Mouse (Mus musculus) midbrain, embryonic 15.5 days (tissue): ENCODE data around the gene Rcc2. TPM values are rescaled to one million over a fixed set of nuclear protein-coding genes. Genes with fewer than 3 reads are reported as not detected.

Experiments used
- ATAC-seq: fragments of 200-750 bp; cut with Nextera tagmentation; replicated peaks from 2 replicates; pipeline ENCODE4 v1.8.0; 2017; ENCODE audit warnings: moderate TSS enrichment
- H3K27ac ChIP-seq: fragments of 300-500 bp; sonication (generic); 2 replicates; pipeline ENCODE4 v1.5.1; 2015; ENCODE audit warnings: mild to moderate bottlenecking, inconsistent platforms
- H3K27me3 ChIP-seq: fragments of 300-500 bp; sonication (generic); replicated peaks from 2 replicates; pipeline ENCODE4 v1.6.1; 2015; ENCODE audit warnings: inconsistent platforms
- H3K36me3 ChIP-seq: fragments of 300-500 bp; sonication (generic); replicated peaks from 2 replicates; pipeline ENCODE4 v1.6.1; 2015; ENCODE audit warnings: inconsistent platforms
- H3K4me1 ChIP-seq: fragments of 300-500 bp; sonication (generic); 2 replicates; pipeline ENCODE4 v1.6.1; 2015; ENCODE audit warnings: inconsistent platforms
- H3K4me2 ChIP-seq: fragments of 300-500 bp; sonication (generic); 2 replicates; pipeline ENCODE4 v1.6.1; 2015; ENCODE audit warnings: inconsistent platforms, mild to moderate bottlenecking, moderate library complexity
- H3K4me3 ChIP-seq: fragments of 300-500 bp; sonication (generic); 2 replicates; pipeline ENCODE4 v1.5.1; 2015; ENCODE audit warnings: mild to moderate bottlenecking, inconsistent platforms
- H3K9ac ChIP-seq: fragments of 300-500 bp; sonication (generic); 2 replicates; pipeline ENCODE4 v1.6.1; 2015; ENCODE audit warnings: mild to moderate bottlenecking, inconsistent platforms
- H3K9me3 ChIP-seq: fragments of 300-500 bp; sonication (generic); 2 replicates; pipeline ENCODE4 v1.6.1; 2016; ENCODE audit warnings: inconsistent platforms
- WGBS: fragments of 180-500 bp; shearing (Covaris S2); methylation state at CpG from one replicate; pipeline ENCODE4 v1.1.7; 2015; ENCODE audit warnings: mixed read lengths; 5-methylcytosine and 5-hydroxymethylcytosine counted together
- polyA plus RNA-seq: library from polyadenylated mRNA; unstranded; fragments of >200 nt; fragmentation: Nextera tagmentation; extraction: Ambion mirVana; gene quantifications from 2 replicates; pipeline ENCODE4 v1.2.1, GENCODE M21; 2015

The Rcc2 gene
- polyA plus RNA-seq, 1 experiment from 2014 or later = 28.1 TPM

DNA sequence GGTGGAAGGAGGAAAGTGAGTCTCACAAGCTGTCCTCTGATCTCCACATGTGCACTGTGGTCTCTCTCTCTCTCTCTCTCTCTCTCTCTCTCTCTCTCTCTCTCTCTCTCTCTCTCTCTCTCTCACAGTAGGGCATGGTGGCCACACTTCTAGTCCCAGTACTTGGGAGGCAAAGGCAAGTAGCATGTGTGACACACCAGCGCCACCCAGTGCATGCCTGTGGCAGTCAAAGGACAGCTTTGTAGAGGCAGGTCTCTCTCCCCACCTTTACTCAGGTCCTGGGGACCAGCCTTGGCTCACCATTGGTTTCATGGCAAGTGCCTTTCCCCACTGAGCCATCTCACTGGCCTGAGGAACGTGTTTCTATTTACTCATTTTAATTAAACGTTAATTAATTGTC is 44.3 kb downstream of the Rcc2 start:
- ATAC-seq = no peak
- no peak overlapping the region for H3K4me3 ChIP-seq
- WGBS = 27% methylated on average over 3 of the region's 3 CpGs
- H3K36me3 ChIP-seq = no peaks in the 10 kb centered on the region
- no peaks in the 10 kb centered on the region for H3K27me3 ChIP-seq
- H3K9ac ChIP-seq = no peak overlapping the region
- H3K9me3 ChIP-seq = no peaks in the 10 kb centered on the region
- no peaks in the 10 kb centered on the region for H3K4me1 ChIP-seq
- no peak overlapping the region for H3K4me2 ChIP-seq
- no peak overlapping the region for H3K27ac ChIP-seq

DNA sequence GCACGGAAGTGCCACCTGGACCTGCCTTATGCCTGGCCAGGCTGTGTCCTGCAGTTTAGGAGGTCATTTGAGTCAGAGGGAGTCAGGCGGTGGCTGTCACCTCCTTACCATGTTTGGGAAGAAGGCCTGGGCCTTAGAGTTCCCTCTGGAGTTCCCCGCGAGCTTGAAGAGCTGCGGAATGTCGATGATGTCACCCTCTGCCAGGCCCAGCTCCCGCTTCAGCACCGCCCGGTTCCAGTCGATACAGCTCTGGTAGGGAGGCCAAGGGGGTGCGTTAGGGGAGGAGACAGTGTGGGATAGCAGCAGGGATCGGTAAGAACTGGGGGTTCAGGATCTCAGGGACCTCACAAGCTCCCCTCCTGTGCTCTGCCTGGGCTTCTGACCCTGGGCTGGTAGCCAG is 47.6 kb downstream of the Rcc2 start:
- H3K27ac ChIP-seq = no peak overlapping the region
- H3K4me1 ChIP-seq = 0 out of 2 replicates have a peak, but pooled peaks cover 6% of the 10 kb centered on the region
- no peak for ATAC-seq
- no peaks in the 10 kb centered on the region for H3K27me3 ChIP-seq
- no peaks in the 10 kb centered on the region for H3K9me3 ChIP-seq
- WGBS = 24% methylated on average over 12 of the region's 12 CpGs
- no peaks in the 10 kb centered on the region for H3K36me3 ChIP-seq
- H3K9ac ChIP-seq = no peak overlapping the region
- H3K4me2 ChIP-seq = no peak overlapping the region
- H3K4me3 ChIP-seq = no peak overlapping the region

- no peak for ATAC-seq
- Histone ChIP-seq H3K9ac (no peak overlapping the region), H3K9me3 (no peaks in the 10 kb centered on the region), H3K4me1 (0 out of 2 replicates have a peak, but pooled peaks cover 6% of the 10 kb centered on the region), H3K27ac (no peak overlapping the region), H3K4me3 (no peak overlapping the region), H3K4me2 (peak overlapping the region; percentile 38), H3K36me3 (no peaks in the 10 kb centered on the region), H3K27me3 (no peaks in the 10 kb centered on the region)
- 5% methylated on average over 19 of the region's 19 CpGs for WGBS
Observed at GRCm38 (mm10) chr4:140750328-140750727, 50.0 kb downstream of the Rcc2 start.

DNA sequence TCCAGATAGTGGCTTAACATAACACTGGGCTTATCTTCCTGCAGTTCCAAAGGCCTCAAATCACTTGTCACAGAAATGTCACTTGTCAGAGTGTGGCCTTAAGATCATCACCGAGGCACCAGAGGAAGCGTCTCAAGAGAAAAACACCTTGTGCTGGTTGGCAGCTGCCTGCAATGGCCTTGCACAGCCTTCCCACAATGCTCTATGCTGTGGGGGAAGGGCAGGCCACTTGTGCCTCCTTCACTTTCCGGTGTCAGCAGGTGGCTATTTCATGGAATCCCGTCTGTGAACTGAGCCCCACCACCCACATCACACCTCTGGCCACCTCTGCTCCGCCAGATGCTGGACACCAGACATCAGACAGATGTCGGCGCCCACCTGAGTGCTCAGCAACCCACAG is 53.0 kb downstream of the Rcc2 start:
- Histone ChIP-seq H3K4me2 (no peak overlapping the region), H3K4me3 (no peak overlapping the region), H3K9ac (no peak overlapping the region), H3K36me3 (no peaks in the 10 kb centered on the region), H3K27me3 (no peaks in the 10 kb centered on the region), H3K27ac (no peak overlapping the region), H3K4me1 (peaks cover 11% of the 10 kb centered on the region; the same call in 1 of the 2 replicates), H3K9me3 (no peaks in the 10 kb centered on the region)
- no peak for ATAC-seq
- 67% methylated on average over 7 of the region's 7 CpGs for WGBS

GRCm38 (mm10) chr4:140755811-140756210 is 55.5 kb downstream of the Rcc2 start:
- ATAC-seq = no peak
- 84% methylated on average over 3 of the region's 3 CpGs for WGBS
- no peak overlapping the region for H3K4me3 ChIP-seq
- no peak overlapping the region for H3K9ac ChIP-seq
- H3K9me3 ChIP-seq = no peaks in the 10 kb centered on the region
- H3K27me3 ChIP-seq = no peaks in the 10 kb centered on the region
- H3K27ac ChIP-seq = no peak overlapping the region
- no peaks in the 10 kb centered on the region for H3K36me3 ChIP-seq
- H3K4me1 ChIP-seq = peaks cover 5% of the 10 kb centered on the region; the same call in 1 of the 2 replicates
- no peak overlapping the region for H3K4me2 ChIP-seq

DNA sequence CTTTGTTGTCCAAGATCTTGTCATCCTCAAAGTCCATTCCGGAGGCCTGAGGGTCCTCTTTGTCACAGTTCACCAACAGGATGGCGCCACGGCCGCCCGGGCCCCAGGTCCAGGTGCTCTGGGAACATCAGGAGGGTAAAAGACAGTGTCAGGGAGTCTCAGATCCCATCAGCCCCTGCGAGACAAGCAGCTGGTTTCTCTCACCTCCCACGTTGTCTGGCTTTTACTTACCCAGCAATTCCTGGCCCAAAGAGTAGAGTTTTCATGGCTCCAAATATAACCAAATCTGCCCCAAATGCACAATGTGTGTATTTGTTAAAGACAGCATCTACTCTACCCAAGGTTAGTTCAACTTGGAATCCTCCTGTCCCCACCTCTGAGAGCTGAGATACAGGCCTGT is 61.3 kb downstream of the Rcc2 start:
- Histone ChIP-seq H3K9ac (no peak overlapping the region), H3K36me3 (no peaks in the 10 kb centered on the region), H3K4me3 (no peak overlapping the region), H3K27ac (no peak overlapping the region), H3K4me1 (peaks cover 5% of the 10 kb centered on the region; the same call in 1 of the 2 replicates), H3K4me2 (no peak overlapping the region), H3K9me3 (no peaks in the 10 kb centered on the region), H3K27me3 (no peaks in the 10 kb centered on the region)
- WGBS = 86% methylated on average over 7 of the region's 7 CpGs
- ATAC-seq = no peak

- no peaks in the 10 kb centered on the region for H3K27me3 ChIP-seq
Observed at GRCm38 (mm10) chr4:140763158-140763557, 62.8 kb downstream of the Rcc2 start.

GRCm38 (mm10) chr4:140765936-140766335 is 65.6 kb downstream of the Rcc2 start:
- 84% methylated on average over 3 of the region's 3 CpGs for WGBS
- ATAC-seq = no peak
- H3K9ac ChIP-seq = no peak overlapping the region
- no peaks in the 10 kb centered on the region for H3K9me3 ChIP-seq
- no peak overlapping the region for H3K4me2 ChIP-seq
- no peak overlapping the region for H3K27ac ChIP-seq
- H3K36me3 ChIP-seq = no peaks in the 10 kb centered on the region
- H3K4me1 ChIP-seq = peaks cover 4% of the 10 kb centered on the region; the same call in 1 of the 2 replicates
- H3K27me3 ChIP-seq = no peaks in the 10 kb centered on the region
- no peak overlapping the region for H3K4me3 ChIP-seq

More at GRCm38 (mm10) chr4:140763158-140763557, 62.8 kb downstream of the Rcc2 start:
- Histone ChIP-seq H3K4me3 (no peak overlapping the region), H3K9me3 (no peaks in the 10 kb centered on the region), H3K27ac (no peak overlapping the region), H3K36me3 (no peaks in the 10 kb centered on the region), H3K9ac (no peak overlapping the region), H3K4me1 (peaks cover 2% of the 10 kb centered on the region; the same call in 1 of the 2 replicates), H3K4me2 (no peak overlapping the region)
- 17% methylated on average over 9 of the region's 9 CpGs for WGBS
- ATAC-seq = no peak

DNA sequence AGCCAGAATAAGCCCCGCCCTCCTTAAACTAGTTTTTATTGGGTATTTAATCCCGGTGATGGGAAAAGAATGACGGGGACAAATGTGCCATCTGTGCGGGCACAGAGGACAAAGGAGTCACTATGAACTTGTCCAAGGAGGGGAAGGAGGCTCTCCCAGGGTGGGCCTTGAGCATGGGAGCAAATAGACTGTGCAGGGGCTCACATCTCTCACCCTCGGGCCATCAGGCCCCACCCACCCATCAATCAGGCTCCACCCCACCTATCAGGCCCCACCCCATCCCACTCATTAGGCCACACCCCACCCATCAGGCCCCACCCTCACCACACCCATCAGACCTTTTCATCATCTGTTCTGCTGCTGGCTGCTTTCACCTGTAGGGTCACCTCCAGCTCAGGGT is 68.6 kb downstream of the Rcc2 start:
- no peak overlapping the region for H3K9ac ChIP-seq
- WGBS = 81% methylated on average over 5 of the region's 5 CpGs
- H3K4me1 ChIP-seq = peaks cover 4% of the 10 kb centered on the region; the same call in 1 of the 2 replicates
- H3K4me3 ChIP-seq = no peak overlapping the region
- H3K36me3 ChIP-seq = no peaks in the 10 kb centered on the region
- no peaks in the 10 kb centered on the region for H3K27me3 ChIP-seq
- no peak for ATAC-seq
- no peak overlapping the region for H3K27ac ChIP-seq
- H3K9me3 ChIP-seq = no peaks in the 10 kb centered on the region
- H3K4me2 ChIP-seq = no peak overlapping the region

DNA sequence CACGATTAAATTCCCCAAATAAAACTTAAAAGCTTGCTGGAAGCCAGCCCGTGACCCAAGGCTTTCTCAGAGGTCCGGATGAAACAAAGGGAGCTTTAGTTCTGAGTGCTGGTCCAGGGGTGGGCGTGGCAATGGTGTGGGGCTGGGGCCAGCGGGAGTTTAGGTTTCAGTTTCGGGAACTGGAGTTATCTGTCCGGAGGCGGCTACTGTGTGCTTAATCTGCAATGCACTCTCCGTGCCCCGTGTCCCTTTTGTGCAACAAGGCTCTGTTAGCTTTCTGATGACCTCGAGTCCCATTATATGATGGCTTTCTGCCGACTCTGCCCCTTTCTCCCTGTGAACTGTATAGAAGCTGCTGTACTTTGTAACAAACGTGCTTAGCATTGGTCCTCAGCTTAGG is 70.1 kb downstream of the Rcc2 start:
- 11% methylated on average over 13 of the region's 13 CpGs for WGBS
- ATAC-seq = no peak
- no peak overlapping the region for H3K4me3 ChIP-seq

GRCm38 (mm10) chr4:140771091-140771490 is 70.8 kb downstream of the Rcc2 start:
- Histone ChIP-seq H3K4me1 (peaks cover 4% of the 10 kb centered on the region; the same call in 1 of the 2 replicates), H3K4me3 (no peak overlapping the region), H3K4me2 (no peak overlapping the region), H3K9me3 (no peaks in the 10 kb centered on the region), H3K36me3 (no peaks in the 10 kb centered on the region), H3K9ac (no peak overlapping the region), H3K27me3 (no peaks in the 10 kb centered on the region), H3K27ac (no peak overlapping the region)
- ATAC-seq = no peak
- 49% methylated on average over 4 of the region's 4 CpGs for WGBS

More for the DNA sequence above, 70.1 kb downstream of the Rcc2 start:
- H3K9ac ChIP-seq = no peak overlapping the region
- H3K27me3 ChIP-seq = no peaks in the 10 kb centered on the region
- H3K4me2 ChIP-seq = peak overlapping the region; percentile 26
- peaks cover 4% of the 10 kb centered on the region; the same call in 1 of the 2 replicates for H3K4me1 ChIP-seq
- H3K27ac ChIP-seq = no peak overlapping the region
- H3K36me3 ChIP-seq = no peaks in the 10 kb centered on the region
- no peaks in the 10 kb centered on the region for H3K9me3 ChIP-seq
